Mouse (Mus musculus): ENCODE data around the gene Gon7. TPM values are rescaled to one million over a fixed set of nuclear protein-coding genes. Genes with fewer than 3 reads are reported as not detected.
A peak's percentile ranks its signal among the peaks of the same experiment; 100 is the strongest.

Gon7 gene
- total RNA-seq, 4 experiments from 2014 or later, result 12.7 to 15.0 (median 13.4) TPM

DNA sequence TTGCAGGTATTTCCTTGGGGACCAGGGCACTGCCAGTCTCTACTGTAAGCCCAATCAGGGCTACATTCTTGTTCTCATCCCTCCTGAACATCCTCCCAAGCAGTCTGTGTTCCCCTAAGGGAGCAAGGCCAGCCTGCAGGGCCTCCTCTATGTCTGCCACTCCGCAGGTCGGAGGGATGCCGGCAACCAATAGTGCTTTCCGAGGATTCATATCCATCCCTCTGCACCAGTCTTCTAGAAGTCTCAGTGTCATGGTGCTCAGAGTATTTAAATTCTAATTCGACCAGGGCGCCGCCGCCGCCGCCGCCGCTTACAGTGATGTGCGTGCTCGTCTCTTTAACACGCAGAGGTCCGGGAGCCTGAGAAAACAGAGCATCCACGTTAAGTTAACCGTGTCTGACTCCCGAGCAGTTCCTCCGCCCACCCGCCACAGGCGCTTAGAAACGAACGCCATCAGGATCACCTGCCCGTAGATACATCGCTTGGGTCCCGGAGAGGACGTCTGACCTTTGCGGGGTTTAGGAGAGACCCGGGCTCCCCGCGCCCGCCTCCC is 14.5 kb downstream of the Gon7 start:
- DNase-seq (ENCODE audit: low spot score in 2 of 2), result no peak

DNA sequence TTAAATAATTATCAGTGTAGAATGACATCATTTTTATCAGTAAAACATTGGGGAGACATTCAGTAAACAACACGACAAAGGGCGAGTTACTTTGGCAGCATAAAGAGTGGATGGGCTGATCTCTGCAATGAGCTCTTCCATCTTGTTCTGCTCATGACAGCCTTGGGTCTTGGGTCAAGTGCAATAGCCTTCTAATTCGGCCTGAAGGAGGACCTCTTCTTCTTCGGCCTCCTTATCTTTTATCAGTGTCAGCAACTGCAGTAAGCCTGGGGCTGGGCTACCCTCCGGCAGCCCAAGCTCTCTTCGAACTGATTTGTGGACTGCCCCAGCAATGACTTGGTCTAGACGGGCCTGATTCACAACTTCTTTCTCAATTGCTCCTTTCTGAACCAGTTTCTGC is 15.5 kb downstream of the Gon7 start:
- DNase-seq (ENCODE audit: low spot score in 2 of 2), result no peak

DNA sequence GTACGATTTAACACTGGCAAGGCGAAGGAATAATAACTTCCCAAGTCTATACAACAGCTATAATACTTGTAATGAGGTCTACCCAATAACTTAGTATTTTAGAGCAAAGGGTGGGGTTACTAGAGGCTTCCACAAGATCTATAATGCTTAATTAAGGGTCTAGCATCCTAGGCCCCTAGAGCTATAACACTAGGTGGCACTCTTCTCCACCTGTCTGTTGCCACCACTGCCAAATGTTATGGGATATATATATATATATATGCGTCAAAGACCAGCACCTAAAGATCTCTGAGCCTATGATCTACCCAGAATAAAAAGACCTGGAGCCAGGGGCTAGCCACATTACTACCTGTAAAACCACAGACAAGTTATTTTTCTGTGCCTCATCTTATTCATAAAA is 17.3 kb downstream of the Gon7 start:
- no peak for DNase-seq (ENCODE audit: low spot score in 2 of 2)

DNA sequence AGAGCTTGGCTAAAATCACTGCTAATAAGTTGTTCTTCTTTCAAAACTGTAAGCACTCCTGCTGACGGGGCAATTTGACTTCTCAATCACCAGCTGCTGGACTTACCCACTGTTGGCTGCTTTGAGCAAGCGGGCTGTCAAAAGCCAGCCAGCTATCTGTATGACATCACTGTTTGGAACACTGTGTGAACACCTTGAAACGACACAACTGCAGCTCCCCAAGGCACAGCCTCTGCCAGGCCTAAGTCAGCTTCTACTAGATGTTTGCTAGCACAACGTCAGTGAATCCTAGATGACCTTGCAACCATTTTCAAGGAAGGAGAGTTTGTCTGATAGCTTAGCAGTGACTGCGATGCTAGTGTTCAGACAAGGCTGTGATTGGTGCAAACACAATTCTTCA is 18.5 kb downstream of the Gon7 start:
- no peak for DNase-seq (ENCODE audit: low spot score in 2 of 2)

DNA sequence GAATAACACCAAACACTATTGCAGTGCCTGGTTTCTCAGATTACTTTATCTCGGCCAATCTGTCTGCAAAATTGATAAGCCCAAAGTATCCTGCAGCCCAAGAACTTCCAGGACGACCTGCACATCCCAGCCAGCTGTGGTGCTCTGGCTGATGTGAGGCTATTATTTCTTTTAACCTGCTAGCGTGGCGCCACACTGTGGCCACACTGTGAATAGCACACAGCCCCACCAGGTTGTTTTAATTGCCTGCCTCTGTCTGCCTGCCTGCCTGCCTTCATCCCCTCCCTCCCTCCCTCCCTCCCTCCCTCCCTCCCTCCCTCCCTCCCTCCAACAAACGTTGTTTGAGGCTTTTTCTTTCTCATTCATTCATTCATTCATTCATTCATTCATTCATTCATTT is 24.2 kb downstream of the Gon7 start:
- DNase-seq (ENCODE audit: low spot score in 2 of 2), result no peak

DNA sequence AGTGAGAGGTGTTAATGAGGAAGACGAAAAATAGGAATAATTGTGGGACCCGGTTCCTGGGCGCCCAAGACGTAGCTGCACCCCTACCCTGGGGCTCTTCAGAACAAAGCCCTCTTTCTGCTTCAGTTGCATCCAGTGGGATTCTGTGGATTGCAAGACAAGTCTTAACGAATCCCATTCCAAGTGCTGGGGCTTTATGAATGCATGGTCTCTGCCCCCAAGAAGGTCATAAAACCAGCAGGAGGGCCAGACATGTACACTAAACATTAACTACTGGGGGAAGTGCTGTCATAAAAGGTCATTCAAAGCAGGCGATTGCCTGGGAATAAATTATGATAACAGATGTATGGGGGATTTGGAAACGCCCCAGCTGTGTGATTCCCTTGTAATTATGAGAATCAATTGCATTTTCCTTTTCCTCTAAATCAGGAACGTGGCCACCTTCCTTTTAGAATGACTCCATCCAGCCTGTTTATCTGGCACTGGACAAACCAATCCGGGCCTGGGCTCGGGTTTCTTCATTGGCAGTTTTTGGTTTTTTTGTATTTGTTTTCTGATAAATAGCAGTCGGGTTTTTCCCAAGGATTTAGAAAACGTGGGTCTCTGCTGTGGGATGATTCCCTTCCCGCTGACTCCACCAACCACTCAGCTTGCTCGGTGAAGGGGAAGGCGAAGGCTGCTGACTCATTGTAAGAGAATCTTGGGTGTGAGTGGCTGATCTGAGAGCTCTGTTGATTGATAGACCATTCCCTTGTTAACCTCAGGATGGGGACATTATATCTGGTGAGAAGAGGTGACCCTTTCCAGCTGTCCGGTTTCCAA is 26.6 kb downstream of the Gon7 start:
- no peak for DNase-seq (ENCODE audit: low spot score in 2 of 2)

DNA sequence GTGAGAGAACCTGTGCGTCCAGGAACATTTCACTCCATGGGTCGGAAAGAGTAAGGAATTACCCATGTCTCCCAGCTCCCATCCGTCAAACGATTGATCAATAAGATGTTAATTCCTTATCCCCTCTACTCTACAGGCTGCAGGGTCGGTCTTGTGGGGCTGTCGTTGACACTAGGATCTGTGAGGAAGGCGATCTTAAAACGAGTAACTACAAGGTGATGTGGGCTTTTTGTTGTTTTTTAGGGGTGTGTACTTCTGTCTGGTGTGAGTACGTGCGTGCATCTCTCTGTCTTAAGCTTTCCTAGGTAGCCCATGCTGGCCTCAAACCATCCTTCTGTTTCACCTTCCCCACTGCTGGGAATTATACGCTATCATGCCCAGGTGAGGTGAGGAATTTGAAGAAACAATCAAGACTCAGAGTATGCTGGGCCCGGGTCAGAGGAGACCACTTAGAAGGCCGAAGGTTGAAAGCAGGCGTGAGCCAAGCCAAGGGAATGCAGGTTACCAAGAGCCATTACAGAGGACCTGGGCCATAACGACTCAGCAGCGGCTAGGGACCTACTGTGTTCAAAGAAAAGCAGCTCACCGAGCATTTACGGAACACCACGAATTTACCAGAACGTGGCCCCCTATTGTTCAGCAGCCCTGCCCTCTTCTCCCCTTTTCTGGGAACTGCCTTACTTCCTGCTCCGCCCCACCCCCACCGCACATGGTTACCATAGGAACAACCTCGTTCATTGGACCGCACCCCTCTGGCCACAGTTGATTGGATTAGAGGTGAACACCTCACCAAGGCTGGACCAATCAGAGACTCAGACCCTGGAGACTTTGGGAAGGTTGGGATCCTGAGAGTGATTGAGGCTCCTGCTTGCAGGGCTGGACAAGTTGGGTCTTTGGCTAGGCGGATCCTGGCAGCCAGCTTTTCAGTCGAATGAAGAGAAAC is 27.5 kb downstream of the Gon7 start:
- peak in 1 of 2 experiments; percentile 84 for DNase-seq (ENCODE audit: low spot score in 2 of 2)

DNA sequence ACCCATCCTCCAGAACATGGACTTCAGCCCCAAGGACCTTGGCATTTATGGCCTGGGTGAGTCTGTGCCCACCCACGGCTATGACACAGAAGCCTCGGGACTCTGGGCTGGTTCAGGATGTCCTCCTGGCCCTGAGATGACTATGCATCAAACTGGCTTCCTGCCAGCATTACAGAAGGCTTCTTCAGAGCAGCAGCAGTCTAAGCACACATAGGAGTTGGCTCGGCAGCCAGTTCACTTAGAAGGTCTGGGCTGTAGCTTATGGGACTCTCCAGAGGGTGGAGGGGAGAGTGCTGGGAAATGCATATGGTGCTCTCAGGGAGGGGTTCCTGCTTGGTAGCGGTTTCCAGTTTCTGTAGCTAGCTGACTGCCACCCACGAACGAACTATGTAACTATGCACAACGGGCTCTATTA is 31.8 kb downstream of the Gon7 start:
- DNase-seq (ENCODE audit: low spot score in 2 of 2), result no peak

DNA sequence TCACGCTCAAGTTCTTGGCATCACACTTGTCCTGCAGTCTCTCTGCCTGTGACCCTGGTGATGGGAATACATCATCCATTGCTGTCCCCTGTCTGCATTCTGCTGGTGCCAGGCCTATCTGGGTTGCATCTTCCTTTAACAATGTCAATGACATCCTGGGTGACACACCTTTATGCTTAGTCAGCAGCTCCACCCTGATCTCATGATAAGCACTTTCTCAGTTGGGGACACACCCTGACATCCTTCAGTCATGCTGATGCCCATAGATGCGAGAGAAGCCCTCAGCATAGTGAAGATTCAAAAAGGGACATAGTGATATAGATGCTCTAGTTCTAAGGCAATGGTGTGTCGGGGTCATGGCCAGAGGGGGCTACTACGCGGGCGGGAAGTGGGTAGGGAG is 32.5 kb downstream of the Gon7 start:
- no peak for DNase-seq (ENCODE audit: low spot score in 2 of 2)

DNA sequence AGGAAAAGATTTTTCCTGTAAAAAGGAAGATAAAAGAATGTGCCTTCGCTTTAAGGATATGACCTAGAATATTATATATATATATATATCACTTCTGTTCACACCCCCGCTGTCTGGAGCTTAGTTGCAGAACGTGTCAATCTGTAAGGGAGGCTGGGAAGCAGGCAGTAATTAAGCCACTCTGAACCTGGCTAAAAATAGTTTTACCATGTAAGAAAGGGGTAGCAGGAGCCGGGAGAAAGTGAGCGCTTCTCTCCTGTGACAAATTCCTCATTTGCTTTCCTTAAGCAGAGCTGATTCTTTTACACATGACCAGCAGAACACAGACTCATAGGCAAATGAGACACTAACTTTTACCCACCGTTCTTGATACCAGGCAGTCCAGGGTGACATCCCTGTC is 33.7 kb downstream of the Gon7 start:
- peak in 1 of 2 experiments; percentile 70 for DNase-seq (ENCODE audit: low spot score in 2 of 2)

DNA sequence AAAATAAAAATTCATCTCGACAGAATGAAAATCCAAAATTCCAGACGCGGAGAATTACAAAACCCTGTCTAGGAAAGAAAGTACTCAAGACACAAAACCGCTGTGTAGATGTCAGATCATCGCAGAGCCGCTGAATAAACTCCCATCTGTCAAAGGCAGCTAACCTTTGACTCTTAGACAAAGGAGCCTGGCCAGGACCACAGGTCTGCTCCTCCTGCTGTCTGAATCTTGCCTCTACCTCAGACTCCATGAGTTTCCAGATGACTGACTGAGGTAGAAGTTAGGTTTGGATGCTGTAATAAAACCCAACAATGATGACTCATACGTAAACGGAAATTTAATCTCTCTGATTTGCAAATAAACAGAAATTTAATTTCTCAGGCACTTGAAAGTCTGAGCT is 34.6 kb downstream of the Gon7 start:
- DNase-seq (ENCODE audit: low spot score in 2 of 2), result no peak

DNA sequence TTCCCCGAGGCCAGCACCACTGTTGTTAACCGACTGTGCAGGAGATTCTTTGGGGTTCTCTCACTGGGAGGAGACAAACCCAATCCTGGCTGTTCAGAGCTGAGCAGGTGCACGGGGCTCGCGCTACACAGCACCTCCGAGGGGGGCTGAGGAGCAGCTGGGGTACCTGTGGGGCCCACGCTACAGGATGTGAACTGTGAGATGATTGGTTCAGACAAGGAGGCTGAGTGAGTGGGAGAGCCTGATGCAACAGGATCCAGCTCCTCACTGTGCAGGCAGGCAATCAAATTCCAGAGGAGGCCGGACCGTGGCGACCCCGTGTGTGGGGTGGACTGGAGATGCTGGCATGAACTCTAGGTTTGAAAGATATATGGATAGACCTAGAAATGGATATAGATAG is 35.2 kb downstream of the Gon7 start:
- DNase-seq (ENCODE audit: low spot score in 2 of 2), result no peak

DNA sequence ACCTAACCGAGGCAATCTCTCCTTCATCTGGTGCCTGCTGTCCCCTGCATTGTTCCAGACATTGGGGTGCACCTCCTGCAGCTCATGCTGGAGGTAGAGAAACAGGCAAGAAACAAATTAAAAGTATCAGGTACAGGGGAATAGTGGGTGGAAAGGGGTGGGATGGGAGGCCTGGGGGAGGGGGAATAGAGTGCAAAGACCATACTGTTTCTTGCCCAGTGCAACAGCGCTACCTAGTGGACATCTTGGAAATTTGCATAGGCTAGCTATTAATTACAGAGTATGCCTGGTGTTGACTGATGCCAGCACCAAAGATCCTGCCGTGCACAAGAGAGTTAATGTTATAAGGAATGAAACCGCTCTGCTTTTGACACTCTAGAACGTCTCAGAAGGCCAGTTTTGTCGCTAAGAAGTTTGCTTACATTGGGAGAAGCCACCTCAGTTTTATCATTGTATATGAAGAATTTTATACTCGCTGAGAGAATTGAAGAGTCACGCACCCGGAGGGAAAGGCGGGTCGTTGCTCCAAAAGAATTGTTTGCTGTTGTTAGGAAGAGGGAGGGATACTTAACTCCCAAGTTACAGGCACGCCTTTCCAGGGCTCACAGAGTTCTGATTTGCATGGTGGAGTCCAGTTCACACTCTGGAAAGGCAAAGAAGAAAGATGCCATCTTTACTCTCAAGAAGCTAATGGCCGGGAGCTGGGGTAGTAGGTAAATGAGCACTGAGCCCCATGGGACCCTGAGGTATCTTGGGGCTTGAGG is 37.9 kb downstream of the Gon7 start:
- no peak for DNase-seq (ENCODE audit: low spot score in 2 of 2)

DNA sequence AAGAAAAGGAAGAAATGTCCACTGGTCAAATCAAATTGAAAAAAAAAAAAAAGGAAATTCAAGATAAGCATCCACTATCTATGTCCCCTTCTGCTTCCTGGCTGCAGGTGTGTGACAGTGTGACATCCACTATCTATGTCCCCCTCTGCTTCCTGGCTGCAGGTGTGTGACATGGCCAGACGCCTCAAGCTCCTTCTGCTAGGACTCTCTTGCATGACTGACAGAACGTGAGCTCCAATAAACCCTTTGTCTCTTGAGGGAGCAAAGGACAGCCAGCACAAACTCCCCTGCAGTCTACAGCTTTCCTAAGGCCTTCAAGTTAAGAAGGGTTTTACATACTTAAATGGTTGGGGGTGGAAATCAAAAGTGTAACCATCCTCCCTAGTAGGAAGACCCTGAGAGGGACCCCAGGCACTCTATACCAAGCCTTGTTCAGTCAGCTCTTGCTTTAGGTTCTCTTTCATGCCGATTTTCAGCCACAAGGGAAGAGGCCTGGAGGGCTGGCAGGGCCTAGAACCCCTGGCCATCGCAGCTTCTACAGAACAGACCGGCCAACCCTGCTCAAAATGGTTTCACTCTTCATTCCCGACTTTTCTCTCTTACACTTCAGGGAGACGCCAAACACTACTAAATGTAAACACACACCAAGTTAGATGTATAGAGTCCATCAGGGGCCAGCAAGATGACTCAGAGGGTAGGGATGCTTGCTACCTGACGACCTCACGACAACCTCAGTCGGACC is 42.8 kb downstream of the Gon7 start:
- no peak for DNase-seq (ENCODE audit: low spot score in 2 of 2)

DNA sequence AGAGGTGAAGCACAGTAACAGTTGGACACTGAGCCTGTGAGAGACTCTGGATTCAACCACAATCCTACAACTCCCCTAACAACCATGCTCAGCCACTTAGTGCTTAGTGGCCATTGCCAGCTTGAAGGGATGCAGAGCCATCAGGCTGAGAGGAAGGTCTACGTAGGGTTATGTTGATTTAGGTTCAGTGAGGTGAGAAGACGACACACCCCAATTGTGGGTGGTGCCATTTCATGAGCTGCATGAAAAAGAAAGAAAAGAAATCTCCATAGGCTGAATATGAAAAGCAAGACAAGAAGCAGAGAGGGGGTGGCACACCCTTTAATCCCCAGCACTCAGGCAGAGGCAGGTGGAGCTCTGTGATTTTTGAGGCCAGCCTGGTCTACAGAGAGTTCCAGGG is 43.5 kb downstream of the Gon7 start:
- no peak for DNase-seq (ENCODE audit: low spot score in 2 of 2)

DNA sequence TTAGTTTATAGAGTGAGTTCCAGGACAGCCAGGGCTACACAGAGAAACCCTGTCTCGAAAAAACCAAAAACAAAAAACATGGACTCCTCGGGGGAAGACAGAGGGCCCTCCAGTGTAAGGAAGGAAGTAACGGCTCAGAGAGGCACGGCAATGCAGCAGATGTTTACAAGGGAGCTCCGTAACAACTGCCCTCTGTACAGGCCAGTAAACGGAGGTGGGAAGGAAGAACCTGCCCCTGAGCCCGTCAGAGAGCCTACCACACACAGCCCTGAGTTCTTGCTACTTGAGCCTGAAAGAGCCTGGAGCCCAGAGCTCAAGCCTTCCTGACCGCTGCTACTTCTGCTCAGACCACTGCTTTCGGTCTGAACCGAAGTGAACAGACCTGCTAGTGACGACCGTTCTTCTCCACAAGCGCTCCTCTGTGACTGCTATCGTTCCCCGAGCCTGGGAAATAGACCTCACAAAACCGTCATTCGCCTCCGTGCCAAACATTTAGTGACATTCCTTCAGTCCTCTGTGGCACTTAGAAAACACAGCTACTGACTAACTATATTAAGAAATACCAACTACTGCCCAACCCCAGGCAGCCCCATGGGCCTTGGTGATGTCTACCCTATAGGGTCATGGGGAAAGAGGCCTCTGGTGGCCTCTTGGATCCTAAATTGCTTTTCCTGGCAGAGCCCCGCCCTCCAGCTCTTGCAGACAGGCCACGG is 44.3 kb downstream of the Gon7 start:
- DNase-seq (ENCODE audit: low spot score in 2 of 2), result no peak

DNA sequence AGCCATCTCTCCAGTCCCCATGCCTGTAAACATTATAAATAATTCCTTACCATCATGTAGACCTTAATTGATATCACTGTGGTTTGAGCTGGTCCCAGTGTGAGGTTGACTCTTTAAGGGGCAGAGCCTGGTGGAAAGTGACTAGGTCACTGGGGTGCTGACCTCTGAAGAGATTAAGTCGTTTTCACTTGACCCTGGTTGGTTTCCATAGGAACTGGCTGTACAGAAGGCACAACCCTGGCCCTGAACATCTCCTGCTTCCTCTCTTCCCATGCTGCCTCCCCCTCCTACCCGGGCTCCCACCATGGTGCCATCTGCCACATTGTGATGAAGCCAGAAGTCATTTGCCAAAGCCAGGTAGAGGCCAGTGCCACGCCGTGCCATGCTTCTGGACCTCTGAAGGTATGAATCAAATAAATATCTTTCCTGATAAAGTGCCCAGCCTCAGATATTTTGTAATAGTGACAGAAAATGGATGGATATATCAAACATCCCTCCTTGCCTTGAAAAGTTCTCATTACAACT is 46.7 kb downstream of the Gon7 start:
- no peak for DNase-seq (ENCODE audit: low spot score in 2 of 2)

DNA sequence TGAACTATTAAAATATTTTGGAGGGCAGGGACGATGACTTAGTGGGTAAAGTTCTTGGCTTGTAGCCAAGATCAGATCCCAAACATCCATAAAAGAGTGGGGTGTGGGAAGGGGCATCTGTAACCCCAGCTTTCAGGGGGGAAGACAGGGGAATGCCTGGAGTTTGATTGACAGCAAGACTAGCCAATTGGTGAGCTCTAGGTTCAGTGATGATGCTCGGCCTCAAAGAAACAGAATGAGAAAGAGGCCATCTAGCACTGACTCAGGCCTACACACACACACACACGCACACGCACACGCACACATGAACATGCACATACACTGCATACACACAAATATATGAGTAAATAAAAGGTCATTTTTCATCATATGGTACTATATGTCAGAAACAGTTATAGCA is 47.7 kb downstream of the Gon7 start:
- no peak for DNase-seq (ENCODE audit: low spot score in 2 of 2)

DNA sequence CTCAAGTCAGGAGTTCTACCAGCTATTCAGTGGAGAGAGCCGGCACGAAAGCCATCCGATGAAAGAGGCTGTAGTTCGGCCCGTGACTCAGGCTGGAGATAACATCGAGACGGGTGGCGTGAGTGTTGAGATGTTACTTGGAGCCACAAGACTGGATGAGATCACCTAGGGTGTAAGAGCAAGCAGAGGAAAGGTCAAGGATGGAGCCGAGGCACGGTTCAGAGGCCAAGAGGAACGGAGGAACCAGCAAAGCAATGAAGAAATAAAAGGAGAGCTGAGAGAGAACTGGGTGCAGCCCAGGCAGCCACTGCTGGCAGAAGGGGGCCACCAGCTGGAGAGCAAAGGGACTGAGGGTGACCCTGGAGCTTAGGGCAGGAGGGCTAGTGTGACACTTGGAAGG is 49.4 kb downstream of the Gon7 start:
- DNase-seq (ENCODE audit: low spot score in 2 of 2), result no peak

Measured in left cerebral cortex, adult 8-10 months (tissue).